Mouse (Mus musculus) midbrain, embryonic 11.5 days (tissue): ENCODE measurements at regions not wholly inside any gene's neighbourhood (a gene's known extent, or its start where the extent isn't known, plus 50 kb on each side); places are given as distances from the start of the nearest gene placed in this dataset.

ENCODE experiments used
- ATAC-seq: fragments of 200-750 bp; cut with Nextera tagmentation; 2 replicates; pipeline ENCODE4 v1.8.0; 2017; ENCODE audit warnings: moderate TSS enrichment, moderate library complexity; ENCODE audit not compliant: low FRiP score
- DNase-seq: peaks from one replicate; pipeline ENCODE4 v3.0.0; 2015; ENCODE audit warnings: low spot score; ENCODE audit errors: missing footprints
- H3K27ac ChIP-seq: fragments of 300-500 bp; sonication (generic); 2 replicates; pipeline ENCODE4 v1.5.1; 2014; ENCODE audit warnings: low read depth, low read length
- H3K27me3 ChIP-seq: fragments of 300-500 bp; sonication (generic); 2 replicates; pipeline ENCODE4 v1.6.1; 2014; ENCODE audit warnings: mild to moderate bottlenecking, low read length, moderate library complexity, mixed read lengths; ENCODE audit not compliant: control insufficient read depth, insufficient read depth
- H3K36me3 ChIP-seq: fragments of 300-500 bp; sonication (generic); 2 replicates; pipeline ENCODE4 v1.6.1; 2014; ENCODE audit warnings: mild to moderate bottlenecking, low read length, moderate library complexity, mixed read lengths; ENCODE audit not compliant: control insufficient read depth, insufficient read depth
- H3K4me1 ChIP-seq: fragments of 300-500 bp; sonication (generic); 2 replicates; pipeline ENCODE4 v1.6.1; 2014; ENCODE audit warnings: low read length; ENCODE audit not compliant: control insufficient read depth, insufficient read depth
- H3K4me2 ChIP-seq: fragments of 300-500 bp; sonication (generic); 2 replicates; pipeline ENCODE4 v1.6.1; 2014; ENCODE audit warnings: mild to moderate bottlenecking, moderate library complexity
- H3K4me3 ChIP-seq: fragments of 300-500 bp; sonication (generic); 2 replicates; pipeline ENCODE4 v1.5.1; 2014; ENCODE audit warnings: low read depth, low read length
- H3K9ac ChIP-seq: fragments of 300-500 bp; sonication (generic); 2 replicates; pipeline ENCODE4 v1.6.1; 2014; ENCODE audit warnings: low read length
- H3K9me3 ChIP-seq: fragments of 300-500 bp; sonication (generic); 2 replicates; pipeline ENCODE4 v1.6.1; 2016; ENCODE audit warnings: low read length; ENCODE audit not compliant: control insufficient read depth
- WGBS: fragments of 180-500 bp; shearing (Covaris S2); extraction: QIAGEN DNeasy Blood & Tissue Kit; methylation state at CpG from one replicate; pipeline ENCODE4 v1.1.7; 2014; 5-methylcytosine and 5-hydroxymethylcytosine counted together

DNA sequence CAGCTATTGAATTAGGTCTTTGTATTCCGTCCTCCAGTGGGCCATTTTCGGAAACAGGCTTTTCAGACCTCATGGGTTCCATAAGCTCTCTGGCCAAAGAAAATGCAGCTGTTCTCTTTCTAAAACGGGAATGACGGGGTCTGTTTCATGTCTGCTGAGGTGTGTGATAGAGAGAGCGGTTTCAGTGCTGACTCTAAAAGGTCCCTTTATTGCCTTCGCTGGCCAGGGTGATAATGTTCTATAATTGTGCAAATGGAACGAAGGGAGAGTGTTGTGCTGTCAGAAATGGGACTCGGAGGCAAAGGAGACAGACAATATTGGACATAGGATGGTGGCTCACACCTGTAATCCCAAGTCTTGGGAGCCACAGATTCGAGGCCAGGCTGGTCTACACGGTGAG is 53.5 kb upstream of the Osbpl8 start:
- ATAC-seq (no peak), DNase-seq (no peak)
- Histone ChIP-seq H3K4me2 (no peak overlapping the region), H3K9me3 (no peaks in the 10 kb centered on the region), H3K9ac (no peak overlapping the region), H3K27me3 (no peaks in the 10 kb centered on the region), H3K4me3 (no peak overlapping the region), H3K36me3 (no peaks in the 10 kb centered on the region), H3K27ac (no peak overlapping the region), H3K4me1 (no peaks in the 10 kb centered on the region)
- 82% methylated on average over 10 of the region's 10 CpGs for WGBS

DNA sequence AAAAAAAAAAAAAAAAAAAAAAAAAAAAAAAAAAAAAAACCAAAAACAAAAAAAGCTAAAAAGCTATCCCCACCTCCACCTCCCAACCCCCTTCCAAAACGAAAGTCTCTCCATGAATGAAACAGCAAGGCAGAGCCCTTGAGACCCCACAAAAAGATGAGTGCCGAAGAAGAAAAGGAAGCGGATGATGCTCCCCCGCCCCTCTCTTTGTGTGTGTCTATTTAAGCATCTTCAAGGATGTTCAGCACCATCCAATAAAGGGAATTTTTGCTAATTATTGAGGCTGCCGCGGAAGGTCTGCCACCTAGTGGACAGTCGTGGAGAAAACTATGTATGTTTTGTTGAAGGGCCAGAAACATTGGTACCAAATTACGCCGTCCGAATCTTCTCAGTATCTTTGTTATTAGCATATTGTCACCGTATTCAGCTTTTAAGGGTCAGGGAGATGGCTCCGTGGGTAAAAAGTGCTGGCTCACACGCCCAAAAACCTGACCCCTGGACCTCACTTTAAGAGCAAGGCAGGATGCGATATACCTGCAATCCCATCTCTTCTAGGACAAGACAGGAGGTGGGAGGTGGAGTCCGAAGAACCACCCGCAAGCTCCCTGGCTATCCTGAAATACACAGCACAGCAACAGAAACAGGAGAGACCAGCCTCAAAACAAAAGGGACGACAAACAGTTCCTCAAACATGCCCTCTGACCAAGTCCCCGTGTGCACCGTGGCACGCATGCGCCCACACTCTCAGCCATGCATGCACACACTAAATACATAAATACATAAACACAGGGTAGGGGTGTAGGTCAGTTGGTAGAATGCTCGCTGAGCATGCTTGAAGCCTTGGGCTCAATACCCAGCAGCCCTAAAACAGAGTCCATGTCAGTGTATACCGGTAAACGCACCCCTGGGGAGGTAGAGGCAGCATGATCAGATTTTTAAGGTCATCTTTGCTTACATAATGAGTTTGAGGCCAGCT is 55.6 kb upstream of the Osbpl8 start:
- Histone ChIP-seq H3K4me3 (no peak overlapping the region), H3K36me3 (no peaks in the 10 kb centered on the region), H3K27ac (no peak overlapping the region), H3K27me3 (no peaks in the 10 kb centered on the region), H3K4me1 (no peaks in the 10 kb centered on the region), H3K9me3 (no peaks in the 10 kb centered on the region), H3K9ac (no peak overlapping the region), H3K4me2 (no peak overlapping the region; the same call in 1 of the 2 replicates)
- DNase-seq (peak; percentile 93), ATAC-seq (peak; percentile 42; the same call in 1 of the 2 replicates)
- 49% methylated on average over 24 of the region's 24 CpGs for WGBS

DNA sequence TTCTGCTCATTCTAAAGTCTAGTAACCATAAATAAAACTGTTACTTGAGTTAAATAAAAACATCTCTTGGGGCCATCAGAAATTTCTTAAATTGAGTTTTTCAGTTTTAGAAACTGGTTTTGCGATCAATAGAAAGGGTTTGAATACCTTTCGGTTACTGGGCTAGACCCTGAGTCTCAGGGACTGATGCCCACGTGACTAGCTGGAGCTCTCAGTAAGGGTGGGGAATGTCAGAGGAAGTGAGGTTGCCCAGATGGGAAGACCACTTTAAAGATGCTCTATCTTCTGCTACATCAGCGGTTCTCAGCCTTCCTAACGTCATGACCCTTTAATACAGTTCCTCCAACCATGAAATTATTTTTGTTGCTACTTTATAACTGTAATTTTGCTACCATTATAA is 56.7 kb upstream of the Osbpl8 start:
- ATAC-seq (no peak), DNase-seq (no peak)
- Histone ChIP-seq H3K27ac (no peak overlapping the region), H3K9ac (no peak overlapping the region), H3K36me3 (no peaks in the 10 kb centered on the region), H3K27me3 (no peaks in the 10 kb centered on the region), H3K9me3 (no peaks in the 10 kb centered on the region), H3K4me3 (no peak overlapping the region), H3K4me2 (no peak overlapping the region), H3K4me1 (no peaks in the 10 kb centered on the region)
- WGBS, result 86% methylated on average over 5 of the region's 5 CpGs

DNA sequence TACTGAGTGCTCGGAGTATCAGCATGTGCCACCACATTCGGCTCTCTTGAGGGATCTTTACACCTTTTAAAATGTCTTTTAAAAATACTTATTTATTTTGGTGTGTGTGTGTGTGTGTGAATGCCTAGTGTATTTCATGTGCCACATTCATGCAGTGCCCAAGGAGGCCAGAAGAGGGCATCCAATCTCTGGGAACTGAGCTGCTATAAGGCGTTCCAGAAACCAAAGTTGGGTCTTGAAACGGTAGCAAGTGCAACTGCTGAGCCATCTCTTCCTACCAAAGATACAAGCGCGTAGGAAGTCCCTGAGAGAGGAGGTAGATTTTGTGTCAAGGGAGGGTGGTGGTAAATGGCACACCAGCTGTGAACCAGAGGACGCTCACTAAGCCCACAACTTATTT is 57.2 kb upstream of the Osbpl8 start:
- H3K36me3 ChIP-seq, result no peaks in the 10 kb centered on the region
- H3K4me2 ChIP-seq, result no peak overlapping the region
- DNase-seq, result peak; percentile 93
- H3K27me3 ChIP-seq, result no peaks in the 10 kb centered on the region
- no peaks in the 10 kb centered on the region for H3K9me3 ChIP-seq
- H3K4me1 ChIP-seq, result no peaks in the 10 kb centered on the region
- WGBS, result 71% methylated on average over 7 of the region's 7 CpGs
- no peak for ATAC-seq
- H3K9ac ChIP-seq, result no peak overlapping the region
- H3K27ac ChIP-seq, result no peak overlapping the region
- H3K4me3 ChIP-seq, result no peak overlapping the region

DNA sequence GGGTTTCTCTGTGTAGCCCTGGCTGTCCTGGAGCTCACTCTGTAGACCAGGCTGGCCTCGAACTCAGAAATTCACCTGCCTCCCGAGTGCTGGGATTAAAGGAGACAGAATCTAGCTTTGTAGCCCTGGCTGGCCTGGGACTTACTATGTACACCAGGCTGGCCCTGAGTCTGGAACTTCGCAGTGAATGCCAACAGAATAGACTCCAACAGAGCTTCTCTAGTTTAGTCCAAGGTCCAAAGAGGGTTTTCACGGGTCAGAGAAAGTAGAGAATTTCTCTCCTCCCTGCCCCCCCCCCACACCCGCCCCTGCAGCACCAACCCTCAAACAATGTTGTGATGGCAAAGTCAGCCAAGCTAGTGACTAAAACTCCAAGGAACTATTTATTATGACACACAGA is 58.1 kb upstream of the Osbpl8 start:
- Histone ChIP-seq H3K36me3 (no peaks in the 10 kb centered on the region), H3K4me2 (no peak overlapping the region), H3K9ac (no peak overlapping the region), H3K4me1 (no peaks in the 10 kb centered on the region), H3K27ac (no peak overlapping the region), H3K27me3 (no peaks in the 10 kb centered on the region), H3K9me3 (no peaks in the 10 kb centered on the region), H3K4me3 (no peak overlapping the region)
- WGBS, result 85% methylated on average over 5 of the region's 5 CpGs
- DNase-seq (no peak), ATAC-seq (no peak)

DNA sequence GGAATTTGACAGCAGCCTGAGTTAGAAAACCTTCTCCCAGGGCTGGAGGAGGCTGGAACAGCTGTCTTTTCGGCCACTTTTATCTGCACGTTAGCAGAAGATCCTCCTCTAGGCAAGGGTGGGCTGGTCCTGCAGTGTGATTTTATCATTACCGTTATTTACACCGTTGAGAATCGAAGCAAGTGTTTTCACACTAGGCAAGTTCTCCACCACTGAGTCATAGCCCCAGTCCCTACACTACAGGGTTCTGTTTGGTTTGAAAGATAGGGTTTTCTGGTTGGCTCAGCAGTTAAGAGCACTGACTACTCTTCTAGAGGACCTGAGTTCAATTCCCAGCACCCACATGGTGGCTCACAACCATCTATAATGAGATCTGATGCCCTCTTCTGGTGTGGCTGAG is 58.9 kb upstream of the Osbpl8 start:
- Histone ChIP-seq H3K27me3 (no peaks in the 10 kb centered on the region), H3K9me3 (no peaks in the 10 kb centered on the region), H3K9ac (no peak overlapping the region), H3K4me1 (no peaks in the 10 kb centered on the region), H3K27ac (no peak overlapping the region), H3K4me3 (no peak overlapping the region), H3K36me3 (no peaks in the 10 kb centered on the region), H3K4me2 (no peak overlapping the region)
- ATAC-seq (no peak), DNase-seq (no peak)
- 92% methylated on average over 5 of the region's 5 CpGs for WGBS

DNA sequence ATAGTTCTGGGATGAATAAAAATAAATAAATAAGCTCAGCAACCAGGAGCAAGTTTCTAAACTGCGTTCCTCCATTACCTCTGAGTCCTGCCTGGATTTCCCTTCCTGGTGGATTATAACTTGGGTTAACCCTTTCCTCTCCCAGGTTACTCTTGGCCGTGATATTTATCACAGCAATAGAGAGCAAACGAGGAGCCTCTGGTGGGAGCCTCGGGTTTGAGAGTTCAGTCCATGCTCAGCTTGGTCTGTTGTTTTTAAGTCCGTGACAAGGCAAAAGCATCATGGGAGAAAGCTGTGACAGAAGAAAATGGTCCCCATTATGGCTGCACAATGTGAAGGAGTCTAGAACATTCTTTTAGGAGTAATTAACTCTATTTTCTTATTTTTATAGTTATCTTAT is 61.0 kb upstream of the Osbpl8 start:
- Histone ChIP-seq H3K27ac (no peak overlapping the region), H3K9me3 (no peaks in the 10 kb centered on the region), H3K4me2 (no peak overlapping the region), H3K4me3 (no peak overlapping the region), H3K9ac (no peak overlapping the region), H3K27me3 (no peaks in the 10 kb centered on the region), H3K36me3 (no peaks in the 10 kb centered on the region), H3K4me1 (0 out of 2 replicates have a peak, but pooled peaks cover 3% of the 10 kb centered on the region)
- 70% methylated on average over 5 of the region's 5 CpGs for WGBS
- ATAC-seq (no peak), DNase-seq (no peak)

DNA sequence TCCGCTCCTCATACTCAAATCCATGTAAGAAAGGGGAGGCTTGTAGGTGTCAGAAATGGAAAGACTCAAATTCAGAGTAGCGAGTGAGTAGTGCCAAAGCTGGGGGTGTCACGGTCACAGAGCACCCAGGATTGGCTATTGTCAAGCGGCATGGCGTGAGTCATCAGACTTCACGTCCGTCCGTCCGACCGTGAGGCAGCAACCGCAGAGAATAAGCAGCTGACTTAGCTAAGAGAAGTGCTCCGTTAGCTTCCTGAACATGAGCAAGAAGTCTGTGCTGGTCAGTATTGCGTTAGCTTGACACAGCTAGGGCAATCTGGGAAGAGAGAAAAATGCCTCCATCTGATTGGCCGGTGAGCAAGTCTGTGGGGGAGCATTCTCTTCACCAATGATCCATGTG is 61.5 kb upstream of the Osbpl8 start:
- H3K36me3 ChIP-seq, result no peaks in the 10 kb centered on the region
- ATAC-seq (no peak), DNase-seq (no peak)
- 0 out of 2 replicates have a peak, but pooled peaks cover 3% of the 10 kb centered on the region for H3K4me1 ChIP-seq
- no peak overlapping the region for H3K9ac ChIP-seq
- 87% methylated on average over 14 of the region's 14 CpGs for WGBS
- no peak overlapping the region for H3K27ac ChIP-seq
- H3K9me3 ChIP-seq, result no peaks in the 10 kb centered on the region
- no peak overlapping the region for H3K4me3 ChIP-seq
- H3K27me3 ChIP-seq, result no peaks in the 10 kb centered on the region
- no peak overlapping the region for H3K4me2 ChIP-seq

DNA sequence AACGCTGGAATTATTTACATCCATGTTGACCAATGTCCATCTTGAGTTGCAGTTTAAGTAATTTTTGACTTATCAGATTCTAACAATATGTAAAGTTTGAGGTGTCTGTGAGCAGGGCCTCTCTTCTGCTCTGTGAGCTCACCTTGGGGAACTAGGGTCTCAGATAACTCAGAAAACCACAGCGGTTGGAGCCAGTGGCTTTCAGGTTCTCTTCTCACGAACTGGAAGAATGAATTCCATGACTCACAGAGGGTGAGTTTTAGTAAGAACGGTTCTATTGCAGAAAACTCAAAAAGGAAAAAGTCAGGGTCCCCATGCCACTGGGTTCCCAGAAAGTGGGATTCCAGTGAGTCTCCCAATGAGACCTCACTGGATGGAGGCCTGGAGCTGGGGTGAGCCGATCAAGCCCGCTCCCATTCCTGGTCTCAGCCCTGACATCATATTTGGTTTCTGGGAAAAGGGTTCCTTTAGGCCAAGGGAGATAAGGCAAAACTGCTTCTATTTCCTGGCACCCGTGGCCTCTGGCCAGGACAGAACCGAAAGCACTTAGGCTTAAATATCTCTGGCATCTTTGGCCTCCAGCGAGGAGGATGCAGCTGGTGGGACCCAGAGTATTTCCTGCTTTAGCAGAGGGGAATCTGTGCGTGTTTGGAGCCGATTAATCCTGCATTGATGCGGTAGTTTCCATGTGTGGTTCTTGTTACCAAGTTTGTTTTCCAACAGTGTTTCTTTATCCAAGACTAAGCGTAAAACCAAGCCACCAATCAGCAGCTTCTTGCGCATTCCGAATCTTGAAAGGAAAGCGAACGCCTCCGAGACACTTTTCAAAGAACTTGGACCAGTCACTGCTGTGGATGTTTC is 62.4 kb upstream of the Osbpl8 start:
- Histone ChIP-seq H3K9me3 (no peaks in the 10 kb centered on the region), H3K4me3 (no peak overlapping the region), H3K36me3 (no peaks in the 10 kb centered on the region), H3K9ac (no peak overlapping the region), H3K27me3 (no peaks in the 10 kb centered on the region), H3K4me1 (0 out of 2 replicates have a peak, but pooled peaks cover 3% of the 10 kb centered on the region), H3K27ac (no peak overlapping the region), H3K4me2 (no peak overlapping the region)
- WGBS, result 83% methylated on average over 18 of the region's 18 CpGs
- peak; percentile 85 for DNase-seq
- ATAC-seq, result no peak
